Mouse (Mus musculus) lung, postnatal 0 days (tissue): ENCODE results near the gene Tagln2. TPM values are rescaled to one million over a fixed set of nuclear protein-coding genes. Genes with fewer than 3 reads are reported as not detected.
A peak's percentile ranks its signal among the peaks of the same experiment; 100 is the strongest.

Experiments used
- ATAC-seq: fragments of 200-750 bp; cut with Nextera tagmentation; 2 replicates; pipeline ENCODE4 v1.8.0; 2017; ENCODE audit warnings: moderate library complexity
- DNase-seq: peaks from one replicate; pipeline ENCODE4 v3.0.0-alpha.2; 2016; ENCODE audit warnings: low spot score
- H3K27ac ChIP-seq: fragments of 300-500 bp; sonication (generic); 2 replicates; pipeline ENCODE4 v1.5.1; 2014; ENCODE audit warnings: antibody characterized with exemption, mild to moderate bottlenecking, low read length, mixed read lengths
- H3K27me3 ChIP-seq: fragments of 300-500 bp; sonication (generic); replicated peaks from 2 replicates; pipeline ENCODE4 v1.6.1; 2014; ENCODE audit warnings: low read length, mixed read lengths; ENCODE audit not compliant: insufficient read depth
- H3K36me3 ChIP-seq: fragments of 300-500 bp; sonication (generic); 2 replicates; pipeline ENCODE4 v1.6.1; 2014; ENCODE audit warnings: low read length, mixed read lengths; ENCODE audit not compliant: insufficient read depth
- H3K4me1 ChIP-seq: fragments of 300-500 bp; sonication (generic); 2 replicates; pipeline ENCODE4 v1.6.1; 2014; ENCODE audit warnings: antibody characterized with exemption, low read depth, low read length, mixed read lengths; ENCODE audit not compliant: insufficient read depth
- H3K4me2 ChIP-seq: fragments of 300-500 bp; sonication (generic); replicated peaks from 2 replicates; pipeline ENCODE4 v1.6.1; 2014; ENCODE audit warnings: low read depth, mild to moderate bottlenecking, low read length, moderate library complexity, mixed read lengths
- H3K4me3 ChIP-seq: fragments of 300-500 bp; sonication (generic); 2 replicates; pipeline ENCODE4 v1.5.1; 2014; ENCODE audit warnings: low read depth, low read length
- H3K9ac ChIP-seq: fragments of 300-500 bp; sonication (generic); replicated peaks from 2 replicates; pipeline ENCODE4 v1.6.1; 2014; ENCODE audit warnings: low read depth, mild to moderate bottlenecking
- H3K9me3 ChIP-seq: fragments of 300-500 bp; sonication (generic); 2 replicates; pipeline ENCODE4 v1.6.1; 2016; ENCODE audit warnings: low read length, mixed read lengths
- CTCF ChIP-seq: IDR thresholded peaks from 2 replicates; pipeline ENCODE4 v1.5.1; 2016; ENCODE audit warnings: antibody characterized with exemption, mild to moderate bottlenecking
- EP300 ChIP-seq: IDR thresholded peaks from 2 replicates; pipeline ENCODE4 v1.6.1; 2016; ENCODE audit warnings: antibody characterized with exemption, mild to moderate bottlenecking, control low read depth
- WGBS: fragments of 180-500 bp; shearing (Covaris S2); extraction: QIAGEN DNeasy Blood & Tissue Kit; methylation state at CpG from one replicate; pipeline ENCODE4 v1.1.7; 2014; 5-methylcytosine and 5-hydroxymethylcytosine counted together
- polyA plus RNA-seq: library from polyadenylated mRNA; unstranded; fragments of >200 nt; fragmentation: Nextera tagmentation; extraction: Ambion mirVana; gene quantifications from 2 replicates; pipeline ENCODE4 v1.2.1, GENCODE M21; 2015

Tagln2 gene
- polyA plus RNA-seq, 1 experiment from 2014 or later, result 823 TPM

DNA sequence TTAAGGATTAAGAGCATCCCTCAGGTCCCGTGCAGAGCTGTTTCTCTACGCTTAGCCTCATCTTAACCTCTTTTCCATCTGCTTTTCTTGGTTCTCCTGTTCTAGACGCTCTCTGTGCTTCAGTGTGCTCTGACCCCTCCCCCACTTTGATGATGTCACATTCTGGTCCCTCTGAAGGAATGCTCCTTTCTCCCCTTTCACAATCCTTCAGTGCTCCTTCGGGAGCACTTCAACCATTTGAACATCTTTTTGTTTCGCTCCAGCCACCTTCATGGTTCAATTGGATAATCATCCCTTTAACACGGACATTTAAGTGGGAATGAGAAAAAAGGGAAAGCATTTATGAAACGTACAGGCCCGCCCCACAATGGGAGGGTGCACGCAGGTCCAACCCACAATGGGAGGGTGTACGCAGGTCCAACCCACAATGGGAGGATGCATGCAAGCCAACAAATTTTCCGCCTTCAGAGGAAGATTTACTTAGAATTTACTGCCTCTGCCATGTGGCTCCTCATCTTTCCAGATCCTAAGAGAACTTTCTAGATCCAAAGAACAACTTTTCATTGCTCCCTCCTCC, 31.5 kb upstream of the Tagln2 start:
- WGBS, result 83% methylated on average over 11 of the region's 11 CpGs
- Histone ChIP-seq H3K27ac (no peak overlapping the region), H3K36me3 (no peaks in the 10 kb centered on the region), H3K4me2 (no peak overlapping the region), H3K4me3 (no peak overlapping the region), H3K27me3 (no peaks in the 10 kb centered on the region), H3K9ac (no peak overlapping the region), H3K4me1 (no peaks in the 10 kb centered on the region), H3K9me3 (no peaks in the 10 kb centered on the region)
- TF ChIP-seq CTCF (no peak), EP300 (no peak)
- ATAC-seq, result no peak
- DNase-seq, result no peak

DNA sequence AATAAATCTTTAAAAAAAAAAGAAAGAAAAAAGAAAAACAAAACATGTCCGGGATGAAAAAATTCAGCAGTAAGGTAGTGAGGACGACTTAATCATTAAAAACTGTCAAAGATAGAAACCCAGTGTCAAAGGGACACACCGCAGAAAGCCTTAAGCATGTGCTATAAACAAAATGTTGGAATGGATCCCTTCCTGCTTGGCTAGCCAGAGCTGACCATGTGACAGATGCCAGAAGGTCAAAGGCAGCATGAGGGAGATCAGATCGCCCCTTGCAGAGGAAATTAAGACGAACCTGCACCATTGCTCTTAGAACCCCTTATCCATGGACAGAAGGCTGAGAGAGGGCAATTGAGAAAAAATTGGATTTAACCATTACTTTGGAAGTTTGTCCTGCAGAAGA, 30.5 kb upstream of the Tagln2 start:
- no peak for DNase-seq
- Histone ChIP-seq H3K9ac (no peak overlapping the region), H3K9me3 (no peaks in the 10 kb centered on the region), H3K4me1 (no peaks in the 10 kb centered on the region), H3K4me3 (no peak overlapping the region), H3K27ac (no peak overlapping the region), H3K4me2 (no peak overlapping the region), H3K27me3 (no peaks in the 10 kb centered on the region), H3K36me3 (no peaks in the 10 kb centered on the region)
- no peak for ATAC-seq
- TF ChIP-seq CTCF, result no peak
- no peak for TF ChIP-seq EP300
- 29% methylated on average over 5 of the region's 5 CpGs for WGBS

DNA sequence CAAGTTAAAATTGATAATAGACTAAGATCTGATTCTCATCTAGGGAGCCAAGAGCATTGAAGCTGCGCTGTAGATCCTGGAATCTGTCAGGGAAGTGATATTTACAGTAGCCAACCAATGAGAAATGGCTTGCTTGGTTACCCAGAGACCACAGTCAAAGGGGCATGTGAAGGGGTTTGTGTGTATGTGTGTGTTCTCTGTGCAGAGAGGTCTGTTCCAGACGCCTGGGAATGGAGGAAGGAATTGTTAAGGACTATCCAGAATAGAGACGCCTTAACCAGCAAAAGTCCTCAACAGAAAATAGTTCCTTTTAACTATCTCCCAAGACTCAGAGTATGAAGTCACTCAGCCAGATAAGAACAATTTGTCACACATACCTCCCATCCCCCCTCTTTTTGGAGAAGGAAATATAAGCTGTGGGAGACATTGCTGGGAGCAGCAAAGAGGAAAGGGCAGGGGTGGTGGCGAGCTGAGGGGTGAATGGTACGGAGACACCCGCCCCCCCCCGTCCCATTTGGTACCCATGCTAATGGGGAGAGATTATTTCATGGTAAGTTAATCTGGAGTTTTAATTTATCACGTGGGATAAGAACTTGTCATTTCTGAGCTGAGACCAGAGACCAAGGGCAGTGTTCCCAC, 29.9 kb upstream of the Tagln2 start:
- ATAC-seq (no peak), DNase-seq (no peak)
- H3K4me2 ChIP-seq, result no peak overlapping the region
- no peaks in the 10 kb centered on the region for H3K36me3 ChIP-seq
- H3K4me1 ChIP-seq, result no peaks in the 10 kb centered on the region
- no peak overlapping the region for H3K4me3 ChIP-seq
- no peaks in the 10 kb centered on the region for H3K27me3 ChIP-seq
- H3K9me3 ChIP-seq, result no peaks in the 10 kb centered on the region
- H3K27ac ChIP-seq, result no peak overlapping the region
- 36% methylated on average over 8 of the region's 8 CpGs for WGBS
- H3K9ac ChIP-seq, result no peak overlapping the region
- no peak for TF ChIP-seq CTCF
- no peak for TF ChIP-seq EP300

DNA sequence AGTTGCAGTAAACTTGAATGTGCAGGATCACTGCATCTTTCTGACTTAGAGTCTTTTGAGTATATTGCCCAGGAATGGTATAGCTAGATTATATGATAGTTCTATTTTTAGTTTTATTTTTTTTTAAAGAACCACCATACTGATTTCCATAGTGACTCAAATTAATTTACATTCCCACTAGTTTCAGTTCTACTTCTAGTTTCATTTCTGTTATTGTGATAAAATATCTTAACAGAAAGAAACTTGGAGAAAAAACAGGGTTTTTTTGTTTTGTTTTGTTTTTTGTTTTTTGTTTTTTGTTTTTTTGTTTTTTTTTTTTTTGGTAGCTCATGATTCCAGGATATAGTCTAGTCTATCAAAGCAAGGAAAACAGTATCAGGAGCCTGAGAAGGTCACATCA, 26.9 kb upstream of the Tagln2 start:
- no peaks in the 10 kb centered on the region for H3K27me3 ChIP-seq
- H3K9me3 ChIP-seq, result no peaks in the 10 kb centered on the region
- TF ChIP-seq CTCF (no peak), EP300 (no peak)
- no peaks in the 10 kb centered on the region for H3K36me3 ChIP-seq
- no peaks in the 10 kb centered on the region for H3K4me1 ChIP-seq
- H3K4me3 ChIP-seq, result no peak overlapping the region
- no peak for ATAC-seq
- H3K27ac ChIP-seq, result no peak overlapping the region
- no peak overlapping the region for H3K9ac ChIP-seq
- no peak overlapping the region for H3K4me2 ChIP-seq
- no peak for DNase-seq

DNA sequence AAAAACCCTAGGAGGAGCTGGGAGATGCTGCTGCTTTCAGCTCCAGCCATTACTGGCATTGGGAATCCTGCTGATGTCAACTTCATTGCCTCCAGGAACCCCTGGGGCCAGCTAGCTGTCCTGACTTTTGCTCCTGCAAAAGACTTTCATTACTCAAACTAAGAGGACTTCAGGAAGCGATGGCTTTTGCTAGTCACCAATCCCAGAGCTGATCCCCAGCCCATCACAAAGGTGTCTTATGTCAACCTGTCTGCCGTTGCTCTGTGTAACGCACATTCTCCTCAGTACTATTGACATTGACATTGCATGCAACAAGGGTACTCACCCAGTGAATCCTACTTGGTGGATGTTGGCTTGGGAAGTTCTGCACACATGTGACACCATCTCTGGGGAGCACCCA, 25.7 kb upstream of the Tagln2 start:
- Histone ChIP-seq H3K9ac (no peak overlapping the region), H3K4me1 (no peaks in the 10 kb centered on the region), H3K36me3 (no peaks in the 10 kb centered on the region), H3K4me3 (no peak overlapping the region), H3K27me3 (no peaks in the 10 kb centered on the region), H3K9me3 (no peaks in the 10 kb centered on the region), H3K4me2 (no peak overlapping the region), H3K27ac (no peak overlapping the region)
- 59% methylated on average over 3 of the region's 3 CpGs for WGBS
- TF ChIP-seq CTCF (no peak), EP300 (no peak)
- ATAC-seq, result no peak
- DNase-seq, result no peak

DNA sequence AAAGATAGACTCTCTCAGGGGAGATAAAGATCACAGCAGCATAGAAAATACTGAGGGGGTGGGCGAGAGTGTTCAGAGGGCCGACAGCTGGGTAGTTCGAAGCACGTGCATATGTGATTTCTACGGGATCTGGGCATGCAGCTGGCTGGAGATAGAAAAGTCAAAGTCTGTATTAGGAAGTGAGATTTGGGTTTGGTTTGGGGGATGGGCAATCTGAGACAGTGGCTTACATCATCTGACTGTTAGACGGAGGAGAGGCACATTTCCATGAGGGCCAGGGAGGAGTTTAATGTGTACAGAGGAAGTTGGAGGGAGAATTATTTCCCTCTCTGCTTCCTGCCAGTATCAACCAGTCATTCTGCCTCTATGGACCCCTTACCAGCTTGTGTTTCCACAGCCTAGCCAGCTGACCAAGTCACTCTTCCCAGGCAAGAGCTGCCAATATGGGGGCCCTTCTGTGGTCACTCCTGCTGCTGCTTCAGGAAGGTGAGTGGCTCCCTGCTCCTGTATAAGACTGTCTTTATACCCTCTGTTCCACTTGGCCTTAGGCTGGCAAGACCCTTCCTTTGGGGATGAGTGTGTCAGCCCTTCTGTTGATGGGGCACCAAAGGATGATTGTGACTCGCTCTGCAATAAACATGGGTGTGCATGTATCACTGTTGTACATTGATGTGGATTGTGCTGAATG, 24.6 kb upstream of the Tagln2 start, which contains the start of gene Slamf9:
Gene Slamf9, plus strand, starts transcription at position 305 of the 688 bp plus-strand sequence.
- H3K9ac ChIP-seq, result no peak within 1 kb of the TSS
- H3K4me3 ChIP-seq, result no peak within 1 kb of the TSS
- no peak within 1 kb of the TSS for H3K27ac ChIP-seq
- H3K36me3 ChIP-seq, result no peaks in the 10 kb centered on the region
- TF ChIP-seq CTCF (no peak), EP300 (no peak)
- no peaks in the 10 kb centered on the region for H3K27me3 ChIP-seq
- DNase-seq, result peak; percentile 55
- H3K9me3 ChIP-seq, result no peaks in the 10 kb centered on the region
- 44% methylated on average over 7 of the region's 7 CpGs for WGBS
- ATAC-seq, result peak; percentile 37; the same call in 1 of the 2 replicates
- no peaks in the 10 kb centered on the region for H3K4me1 ChIP-seq
- no peak within 1 kb of the TSS for H3K4me2 ChIP-seq
